Mouse (Mus musculus): ENCODE results near the gene Gpr176. TPM values are rescaled to one million over a fixed set of nuclear protein-coding genes. Genes with fewer than 3 reads are reported as not detected.

The Gpr176 gene
- polyA plus RNA-seq, 1 experiment from 2014 or later: 7.7 TPM

GRCm38 (mm10) chr2:118271606-118272005 lies 101.6 kb downstream of the Gpr176 start:
- H3K4me3 ChIP-seq (replicated peaks; ENCODE audit: low read length): no peak overlapping the region
- H3K9me3 ChIP-seq (ENCODE audit: control insufficient read depth, low read length): no peaks in the 10 kb centered on the region
- H3K4me1 ChIP-seq (replicated peaks; ENCODE audit: control insufficient read depth, insufficient read depth, low read length): no peaks in the 10 kb centered on the region
- no peak overlapping the region for H3K9ac ChIP-seq
- DNase-seq (ENCODE audit: low spot score) (no peak), ATAC-seq (ENCODE audit: low FRiP score) (no peak)
- H3K27ac ChIP-seq: no peak overlapping the region
- no peaks in the 10 kb centered on the region for H3K36me3 ChIP-seq (replicated peaks; ENCODE audit: control insufficient read depth, insufficient read depth)
- no peak overlapping the region for H3K4me2 ChIP-seq (replicated peaks)
- WGBS: 86% methylated on average over 10 of the region's 10 CpGs
- no peaks in the 10 kb centered on the region for H3K27me3 ChIP-seq (ENCODE audit: control insufficient read depth, insufficient read depth, low read length)

- H3K4me1 ChIP-seq (replicated peaks; ENCODE audit: control insufficient read depth, insufficient read depth, low read length): no peaks in the 10 kb centered on the region
- WGBS: 61% methylated on average over 14 of the region's 14 CpGs
- H3K4me2 ChIP-seq (replicated peaks): no peak overlapping the region
- H3K9ac ChIP-seq: no peak overlapping the region
- ATAC-seq (ENCODE audit: low FRiP score): 0 out of 2 replicates have a peak, but pooled peaks have one; percentile 27
- no peaks in the 10 kb centered on the region for H3K36me3 ChIP-seq (replicated peaks; ENCODE audit: control insufficient read depth, insufficient read depth)
- no peak overlapping the region for H3K27ac ChIP-seq
- H3K9me3 ChIP-seq (ENCODE audit: control insufficient read depth, low read length): no peaks in the 10 kb centered on the region
- H3K27me3 ChIP-seq (ENCODE audit: control insufficient read depth, insufficient read depth, low read length): no peaks in the 10 kb centered on the region
- H3K4me3 ChIP-seq (replicated peaks; ENCODE audit: low read length): no peak overlapping the region
- peak; percentile 40 for DNase-seq (ENCODE audit: low spot score)
Measured at GRCm38 (mm10) chr2:118270213-118270612, 103.0 kb downstream of the Gpr176 start.

- no peak overlapping the region for H3K27ac ChIP-seq
- ATAC-seq (ENCODE audit: low FRiP score): no peak
- no peaks in the 10 kb centered on the region for H3K4me1 ChIP-seq (replicated peaks; ENCODE audit: control insufficient read depth, insufficient read depth, low read length)
- no peaks in the 10 kb centered on the region for H3K9me3 ChIP-seq (ENCODE audit: control insufficient read depth, low read length)
- DNase-seq (ENCODE audit: low spot score): no peak
- H3K4me3 ChIP-seq (replicated peaks; ENCODE audit: low read length): no peak overlapping the region
- WGBS: 32% methylated on average over 2 of the region's 2 CpGs
- H3K36me3 ChIP-seq (replicated peaks; ENCODE audit: control insufficient read depth, insufficient read depth): no peaks in the 10 kb centered on the region
- no peaks in the 10 kb centered on the region for H3K27me3 ChIP-seq (ENCODE audit: control insufficient read depth, insufficient read depth, low read length)
- no peak overlapping the region for H3K4me2 ChIP-seq (replicated peaks)
- H3K9ac ChIP-seq: no peak overlapping the region
Measured at GRCm38 (mm10) chr2:118263914-118264201, 109.4 kb downstream of the Gpr176 start.

- WGBS: 19% methylated on average over 8 of the region's 8 CpGs
- Histone ChIP-seq H3K4me3 (replicated peaks; ENCODE audit: low read length) (no peak overlapping the region), H3K4me2 (replicated peaks) (no peak overlapping the region), H3K9ac (no peak overlapping the region), H3K9me3 (ENCODE audit: control insufficient read depth, low read length) (no peaks in the 10 kb centered on the region), H3K4me1 (replicated peaks; ENCODE audit: control insufficient read depth, insufficient read depth, low read length) (no peaks in the 10 kb centered on the region), H3K36me3 (replicated peaks; ENCODE audit: control insufficient read depth, insufficient read depth) (no peaks in the 10 kb centered on the region), H3K27ac (no peak overlapping the region), H3K27me3 (ENCODE audit: control insufficient read depth, insufficient read depth, low read length) (no peaks in the 10 kb centered on the region)
- DNase-seq (ENCODE audit: low spot score) (peak; percentile 89), ATAC-seq (ENCODE audit: low FRiP score) (peak; percentile 59; the same call in 1 of the 2 replicates)
Measured at GRCm38 (mm10) chr2:118263151-118263913, 109.9 kb downstream of the Gpr176 start.

- no peaks in the 10 kb centered on the region for H3K36me3 ChIP-seq (replicated peaks; ENCODE audit: control insufficient read depth, insufficient read depth)
- H3K9me3 ChIP-seq (ENCODE audit: control insufficient read depth, low read length): no peaks in the 10 kb centered on the region
- no peak overlapping the region for H3K4me2 ChIP-seq (replicated peaks)
- no peak overlapping the region for H3K4me3 ChIP-seq (replicated peaks; ENCODE audit: low read length)
- no peaks in the 10 kb centered on the region for H3K27me3 ChIP-seq (ENCODE audit: control insufficient read depth, insufficient read depth, low read length)
- H3K4me1 ChIP-seq (replicated peaks; ENCODE audit: control insufficient read depth, insufficient read depth, low read length): no peaks in the 10 kb centered on the region
- ATAC-seq (ENCODE audit: low FRiP score): no peak
- DNase-seq (ENCODE audit: low spot score): no peak
- 67% methylated on average over 8 of the region's 8 CpGs for WGBS
- H3K27ac ChIP-seq: no peak overlapping the region
- H3K9ac ChIP-seq: no peak overlapping the region
Measured at GRCm38 (mm10) chr2:118262673-118263072, 110.5 kb downstream of the Gpr176 start.

GRCm38 (mm10) chr2:118259746-118260145 lies 113.5 kb downstream of the Gpr176 start:
- DNase-seq (ENCODE audit: low spot score) (no peak), ATAC-seq (ENCODE audit: low FRiP score) (no peak)
- Histone ChIP-seq H3K4me3 (replicated peaks; ENCODE audit: low read length) (no peak overlapping the region), H3K9ac (no peak overlapping the region), H3K4me1 (replicated peaks; ENCODE audit: control insufficient read depth, insufficient read depth, low read length) (peaks cover 7% of the 10 kb centered on the region), H3K36me3 (replicated peaks; ENCODE audit: control insufficient read depth, insufficient read depth) (no peaks in the 10 kb centered on the region), H3K9me3 (ENCODE audit: control insufficient read depth, low read length) (no peaks in the 10 kb centered on the region), H3K4me2 (replicated peaks) (no peak overlapping the region), H3K27ac (no peak overlapping the region), H3K27me3 (ENCODE audit: control insufficient read depth, insufficient read depth, low read length) (no peaks in the 10 kb centered on the region)
- 86% methylated on average over 5 of the region's 5 CpGs for WGBS

GRCm38 (mm10) chr2:118257094-118257493 lies 116.1 kb downstream of the Gpr176 start:
- H3K9me3 ChIP-seq (ENCODE audit: control insufficient read depth, low read length): no peaks in the 10 kb centered on the region
- peak overlapping the region; percentile 60 for H3K4me2 ChIP-seq (replicated peaks)
- no peak overlapping the region for H3K27ac ChIP-seq
- 82% methylated on average over 8 of the region's 8 CpGs for WGBS
- no peaks in the 10 kb centered on the region for H3K36me3 ChIP-seq (replicated peaks; ENCODE audit: control insufficient read depth, insufficient read depth)
- peaks cover 10% of the 10 kb centered on the region for H3K4me1 ChIP-seq (replicated peaks; ENCODE audit: control insufficient read depth, insufficient read depth, low read length)
- peak overlapping the region; percentile 38 for H3K4me3 ChIP-seq (replicated peaks; ENCODE audit: low read length)
- no peak overlapping the region for H3K9ac ChIP-seq
- no peak for ATAC-seq (ENCODE audit: low FRiP score)
- no peak for DNase-seq (ENCODE audit: low spot score)
- no peaks in the 10 kb centered on the region for H3K27me3 ChIP-seq (ENCODE audit: control insufficient read depth, insufficient read depth, low read length)

- ATAC-seq (ENCODE audit: low FRiP score) (peak; percentile 85), DNase-seq (ENCODE audit: low spot score) (peak; percentile 82)
- H3K4me2 ChIP-seq (replicated peaks): peak within 1 kb of the TSS; percentile 60
- H3K27me3 ChIP-seq (ENCODE audit: control insufficient read depth, insufficient read depth, low read length): no peaks in the 10 kb centered on the region
- 1% methylated on average over 25 of the region's 25 CpGs for WGBS
- H3K27ac ChIP-seq: 0 out of 2 replicates have a peak within 1 kb of the TSS, but pooled peaks have one; percentile 15
- no peaks in the 10 kb centered on the region for H3K36me3 ChIP-seq (replicated peaks; ENCODE audit: control insufficient read depth, insufficient read depth)
- H3K4me1 ChIP-seq (replicated peaks; ENCODE audit: control insufficient read depth, insufficient read depth, low read length): peaks cover 10% of the 10 kb centered on the region
- no peaks in the 10 kb centered on the region for H3K9me3 ChIP-seq (ENCODE audit: control insufficient read depth, low read length)
- peak within 1 kb of the TSS; percentile 38 for H3K4me3 ChIP-seq (replicated peaks; ENCODE audit: low read length)
- H3K9ac ChIP-seq: peak within 1 kb of the TSS; percentile 29; the same call in 1 of the 2 replicates
Measured at GRCm38 (mm10) chr2:118256621-118257053, 116.6 kb downstream of the Gpr176 start, which contains the start of gene Fsip1. Gene Fsip1 (minus strand): TSS chr2:118256966.

- peaks cover 10% of the 10 kb centered on the region for H3K4me1 ChIP-seq (replicated peaks; ENCODE audit: control insufficient read depth, insufficient read depth, low read length)
- no peak overlapping the region for H3K4me3 ChIP-seq (replicated peaks; ENCODE audit: low read length)
- H3K27me3 ChIP-seq (ENCODE audit: control insufficient read depth, insufficient read depth, low read length): no peaks in the 10 kb centered on the region
- H3K4me2 ChIP-seq (replicated peaks): no peak overlapping the region
- ATAC-seq (ENCODE audit: low FRiP score): peak; percentile 65; the same call in 1 of the 2 replicates
- H3K27ac ChIP-seq: no peak overlapping the region
- no peaks in the 10 kb centered on the region for H3K9me3 ChIP-seq (ENCODE audit: control insufficient read depth, low read length)
- no peak overlapping the region for H3K9ac ChIP-seq
- no peaks in the 10 kb centered on the region for H3K36me3 ChIP-seq (replicated peaks; ENCODE audit: control insufficient read depth, insufficient read depth)
- DNase-seq (ENCODE audit: low spot score): no peak
- WGBS: 36% methylated on average over 8 of the region's 8 CpGs
Measured at GRCm38 (mm10) chr2:118254516-118254915, 118.7 kb downstream of the Gpr176 start.

Measured in hindbrain, embryonic 14.5 days (tissue).